Mouse (Mus musculus) testis, adult 2 months (tissue): ENCODE data around the gene Itga11.

Experiments used
- CTCF ChIP-seq: fragments of 200-500 bp; IDR thresholded peaks from 2 replicates; pipeline ENCODE4 v1.5.1; 2012; ENCODE audit warnings: low read depth, mild to moderate bottlenecking, inconsistent platforms, low read length, moderate library complexity; ENCODE audit not compliant: control insufficient read depth, insufficient read depth, insufficient replicate concordance
- POLR2A ChIP-seq: fragments of 200-500 bp; IDR thresholded peaks from 2 replicates; pipeline ENCODE4 v1.6.1; 2012; ENCODE audit warnings: low read depth, mild to moderate bottlenecking, inconsistent platforms, low read length, moderate library complexity; ENCODE audit not compliant: control insufficient read depth

DNA sequence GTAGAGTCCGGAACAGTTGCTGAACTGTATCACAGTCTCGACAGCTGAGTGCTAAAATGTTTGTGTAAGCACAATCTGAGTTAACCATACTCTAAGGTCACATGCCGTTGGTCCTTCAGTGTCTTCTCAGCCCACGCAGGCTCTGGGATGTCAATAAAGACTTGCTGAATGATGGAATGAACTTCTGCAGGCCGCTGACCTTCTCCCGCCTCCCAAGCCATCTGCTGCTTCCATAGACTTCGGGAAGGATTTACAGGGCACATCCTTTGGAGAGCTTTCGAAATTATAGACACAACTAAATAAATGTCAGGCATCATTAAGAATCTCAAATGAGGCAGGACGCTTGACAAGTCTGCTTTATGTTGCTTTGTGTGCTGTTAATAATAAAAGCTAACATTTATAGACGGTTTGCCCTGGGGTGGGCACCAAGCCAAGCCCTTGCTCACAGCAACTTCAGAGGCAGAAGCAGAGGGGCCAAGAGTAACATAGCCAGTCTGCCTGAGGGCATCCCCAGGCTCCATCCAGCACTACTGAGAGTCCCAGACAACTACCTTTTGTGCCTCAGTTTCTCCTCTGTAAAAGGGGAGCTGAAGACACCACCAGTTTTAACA is 13.4 kb upstream of the Itga11 start:
- no peak for TF ChIP-seq POLR2A
- no peak for TF ChIP-seq CTCF
